Mouse (Mus musculus) cerebellum, adult 2 months (tissue): ENCODE measurements at regions not wholly inside any gene's neighbourhood (a gene's known extent, or its start where the extent isn't known, plus 50 kb on each side); places are given as distances from the start of the nearest gene placed in this dataset.
A peak's percentile ranks its signal among the peaks of the same experiment; 100 is the strongest.

Experiments
- DNase-seq, 2 experiments: peaks; one replicate each; pipeline ENCODE4 v3.0.0; 2021
- H3K27ac ChIP-seq: fragments of 200-500 bp; 2 replicates; pipeline ENCODE4 v1.5.1; 2012; ENCODE audit warnings: low read length, control low read depth, inconsistent platforms; ENCODE audit not compliant: insufficient read depth
- H3K27me3 ChIP-seq: fragments of 200-500 bp; 2 replicates; pipeline ENCODE4 v1.6.1; 2012; ENCODE audit warnings: inconsistent platforms, mild to moderate bottlenecking, low read length, moderate library complexity; ENCODE audit not compliant: control insufficient read depth, insufficient read depth
- H3K4me1 ChIP-seq: fragments of 200-500 bp; 2 replicates; pipeline ENCODE4 v1.6.1; 2011; ENCODE audit warnings: low read length; ENCODE audit not compliant: control insufficient read depth, insufficient read depth
- H3K4me3 ChIP-seq: fragments of 200-500 bp; replicated peaks from 2 replicates; pipeline ENCODE3; 2011; ENCODE audit warnings: mild to moderate bottlenecking, low read depth, low read length, control low read depth; ENCODE audit not compliant: insufficient read depth
- CTCF ChIP-seq: fragments of 200-500 bp; IDR thresholded peaks from 2 replicates; pipeline ENCODE4 v1.5.1; 2011; ENCODE audit warnings: low read depth, mild to moderate bottlenecking, control low read depth, low read length, moderate library complexity, borderline replicate concordance; ENCODE audit not compliant: insufficient read depth
- POLR2A ChIP-seq: fragments of 200-500 bp; IDR thresholded peaks from 2 replicates; pipeline ENCODE4 v1.6.1; 2011; ENCODE audit warnings: low read length, control low read depth, borderline replicate concordance; ENCODE audit not compliant: insufficient read depth
- WGBS: fragments of 180-500 bp; shearing (Covaris S2); methylation state at CpG from one replicate; pipeline ENCODE4 v1.1.7; 2018; 5-methylcytosine and 5-hydroxymethylcytosine counted together

GRCm38 (mm10) chr5:116895036-116895783, 220.7 kb downstream of the Suds3 start:
- WGBS = 6% methylated on average over 12 of the region's 12 CpGs
- H3K4me3 ChIP-seq = peak overlapping the region; percentile 26
- H3K27me3 ChIP-seq = no peaks in the 10 kb centered on the region
- H3K27ac ChIP-seq = no peak overlapping the region
- H3K4me1 ChIP-seq = no peaks in the 10 kb centered on the region
- TF ChIP-seq POLR2A (no peak), CTCF (no peak)
- peak; percentile 23 to 32 for DNase-seq

GRCm38 (mm10) chr5:116894575-116894974, 221.3 kb downstream of the Suds3 start:
- H3K27me3 ChIP-seq = no peaks in the 10 kb centered on the region
- DNase-seq = peak in 1 of 2 experiments; percentile 17
- no peak overlapping the region for H3K27ac ChIP-seq
- TF ChIP-seq CTCF (peak; percentile 32; the same call in 1 of the 2 replicates), POLR2A (no peak)
- WGBS = 82% methylated on average over 6 of the region's 6 CpGs
- H3K4me3 ChIP-seq = no peak overlapping the region
- no peaks in the 10 kb centered on the region; the same call in 1 of the 2 replicates for H3K4me1 ChIP-seq

- H3K4me1 ChIP-seq = no peaks in the 10 kb centered on the region; the same call in 1 of the 2 replicates
- no peaks in the 10 kb centered on the region for H3K27me3 ChIP-seq
- 93% methylated on average over 13 of the region's 13 CpGs for WGBS
- DNase-seq = no peak
- H3K4me3 ChIP-seq = no peak overlapping the region
- H3K27ac ChIP-seq = no peak overlapping the region
- TF ChIP-seq POLR2A = no peak
- TF ChIP-seq CTCF = no peak
Measured at GRCm38 (mm10) chr5:116892877-116893276, 223.0 kb downstream of the Suds3 start.

- H3K4me1 ChIP-seq = peaks cover 4% of the 10 kb centered on the region; the same call in 1 of the 2 replicates
- no peak for TF ChIP-seq CTCF
- TF ChIP-seq POLR2A = no peak
- no peak overlapping the region for H3K27ac ChIP-seq
- DNase-seq = no peak
- H3K4me3 ChIP-seq = no peak overlapping the region
- H3K27me3 ChIP-seq = no peaks in the 10 kb centered on the region
- WGBS = 53% methylated on average over 12 of the region's 12 CpGs
Measured at GRCm38 (mm10) chr5:116889224-116889623, 226.7 kb downstream of the Suds3 start.

GRCm38 (mm10) chr5:116886181-116887136, 229.5 kb downstream of the Suds3 start:
- no peak overlapping the region for H3K27ac ChIP-seq
- TF ChIP-seq CTCF (no peak), POLR2A (no peak)
- no peak overlapping the region for H3K4me3 ChIP-seq
- 17% methylated on average over 23 of the region's 23 CpGs for WGBS
- peaks cover 4% of the 10 kb centered on the region; the same call in 1 of the 2 replicates for H3K4me1 ChIP-seq
- DNase-seq = peak; percentile 37 to 46
- no peaks in the 10 kb centered on the region for H3K27me3 ChIP-seq

GRCm38 (mm10) chr5:116879761-116880160, 236.2 kb downstream of the Suds3 start:
- Histone ChIP-seq H3K27me3 (no peaks in the 10 kb centered on the region), H3K4me1 (no peaks in the 10 kb centered on the region), H3K4me3 (no peak overlapping the region), H3K27ac (no peak overlapping the region)
- WGBS = 82% methylated on average over 2 of the region's 2 CpGs
- DNase-seq = no peak
- TF ChIP-seq CTCF (no peak), POLR2A (no peak)

GRCm38 (mm10) chr5:116874941-116875340, 241.0 kb downstream of the Suds3 start:
- no peak overlapping the region for H3K27ac ChIP-seq
- H3K4me3 ChIP-seq = no peak overlapping the region
- 67% methylated on average over 2 of the region's 2 CpGs for WGBS
- no peaks in the 10 kb centered on the region for H3K4me1 ChIP-seq
- TF ChIP-seq CTCF = no peak
- TF ChIP-seq POLR2A = no peak
- H3K27me3 ChIP-seq = no peaks in the 10 kb centered on the region
- no peak for DNase-seq

- Histone ChIP-seq H3K4me3 (no peak overlapping the region), H3K4me1 (no peaks in the 10 kb centered on the region), H3K27me3 (no peaks in the 10 kb centered on the region), H3K27ac (no peak overlapping the region)
- TF ChIP-seq CTCF (no peak), POLR2A (no peak)
- no peak for DNase-seq
- 81% methylated on average over 5 of the region's 5 CpGs for WGBS
Measured at GRCm38 (mm10) chr5:116868115-116868514, 247.8 kb downstream of the Suds3 start.
